Mouse (Mus musculus): ENCODE measurements around the gene Kdelc1.

The Kdelc1 gene

GRCm38 (mm10) chr1:44118239-44119054, at the start of gene Kdelc1, which contains the start of gene Bivm:
Gene Kdelc1, minus strand, starts transcription at chr1:44118808.
Gene Bivm, plus strand, starts transcription at chr1:44118957.
- peak; percentile 82 for DNase-seq (ENCODE audit: low read depth, low spot score)

GRCm38 (mm10) chr1:44167859-44168383, 49.3 kb upstream of the Kdelc1 start:
- DNase-seq (ENCODE audit: low read depth, low spot score), result no peak

GRCm38 (mm10) chr1:44162389-44162788, 43.8 kb upstream of the Kdelc1 start:
- no peak for DNase-seq (ENCODE audit: low read depth, low spot score)

- DNase-seq (ENCODE audit: low read depth, low spot score), result no peak
Measured at GRCm38 (mm10) chr1:44161818-44162217, 43.2 kb upstream of the Kdelc1 start.

DNA sequence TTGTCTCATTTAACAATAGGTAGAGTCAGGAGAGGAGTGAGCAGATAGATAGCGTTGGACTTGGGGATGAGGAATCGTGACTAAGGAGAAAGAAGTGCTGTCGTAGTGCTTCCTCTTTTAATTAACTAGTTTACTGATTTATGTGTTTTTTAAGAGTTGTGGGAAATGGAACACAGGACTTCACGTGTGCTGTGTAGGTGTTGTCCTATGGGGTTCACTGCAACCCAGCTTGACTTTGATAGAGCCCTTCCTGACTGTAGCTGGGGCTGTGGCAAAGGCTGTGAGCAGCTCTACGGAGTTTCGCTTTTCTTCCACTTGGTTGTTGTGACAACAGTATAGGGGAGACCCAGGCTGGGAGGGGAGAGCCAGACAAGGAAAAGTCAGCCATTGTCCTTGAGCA, 39.7 kb upstream of the Kdelc1 start:
- no peak for DNase-seq (ENCODE audit: low read depth, low spot score)

- DNase-seq (ENCODE audit: low read depth, low spot score), result no peak
Measured at GRCm38 (mm10) chr1:44155287-44155686, 36.7 kb upstream of the Kdelc1 start.

GRCm38 (mm10) chr1:44148706-44149105, 30.1 kb upstream of the Kdelc1 start:
- no peak for DNase-seq (ENCODE audit: low read depth, low spot score)

DNA sequence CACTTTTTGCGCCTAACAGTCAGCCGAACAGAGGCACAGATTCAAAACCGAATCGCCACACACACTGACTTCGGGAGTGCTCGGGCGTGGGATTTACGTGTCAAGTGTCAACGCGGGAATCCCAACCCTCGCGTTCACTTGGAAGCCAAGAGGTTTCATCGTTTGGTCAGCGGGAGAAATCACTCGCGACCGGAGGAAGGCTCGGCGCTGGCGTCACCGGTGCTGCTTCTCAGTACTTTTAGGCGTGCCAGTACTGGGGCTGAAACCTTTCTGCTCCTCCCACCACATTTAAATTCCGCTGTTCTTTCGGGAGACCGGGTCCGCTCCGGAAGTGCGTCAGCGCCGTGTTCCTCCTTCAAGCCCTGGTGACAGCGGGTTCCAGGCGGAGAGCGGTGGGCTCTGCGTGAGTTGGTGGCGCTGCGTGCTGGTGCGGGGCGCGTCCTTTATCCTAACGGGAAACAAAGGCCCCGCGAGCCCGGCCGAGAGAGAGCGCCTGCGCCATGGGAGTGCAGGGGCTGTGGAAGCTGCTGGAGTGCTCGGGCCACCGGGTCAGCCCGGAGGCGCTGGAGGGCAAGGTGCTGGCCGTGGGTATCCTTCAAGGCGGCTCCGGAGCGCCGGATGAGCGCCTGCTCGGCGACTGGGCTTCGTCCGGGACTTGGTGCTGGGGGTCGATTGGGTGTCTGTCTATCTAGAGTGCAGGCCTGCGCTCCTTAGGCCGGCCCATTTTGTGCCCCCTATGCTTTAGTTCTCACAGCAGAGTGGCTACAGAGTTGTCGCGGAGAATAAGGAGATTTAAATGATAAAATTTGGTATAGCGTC, 29.2 kb upstream of the Kdelc1 start, which contains the start of gene Ercc5:
Gene Ercc5 (plus strand): TSS at position 182 of the 819 bp plus-strand sequence.
- DNase-seq (ENCODE audit: low read depth, low spot score), result peak; percentile 83

DNA sequence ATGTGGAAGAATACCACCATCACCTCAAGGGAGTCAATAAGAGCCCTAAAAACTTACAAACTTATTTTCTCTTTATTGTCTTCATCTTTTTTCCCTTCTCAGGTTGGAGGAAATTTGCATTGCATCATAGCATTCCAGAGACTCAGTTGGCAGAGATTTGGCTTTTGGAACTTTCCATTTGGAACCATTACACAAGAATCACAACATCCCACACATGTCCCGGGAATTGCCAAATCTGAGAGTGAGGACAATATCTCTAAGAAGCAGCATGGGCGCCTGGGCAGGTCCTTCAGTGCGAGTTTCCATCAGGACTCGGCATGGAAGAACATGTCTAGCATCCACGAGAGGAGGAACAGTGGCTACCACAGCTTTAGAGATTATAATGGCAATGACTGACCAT, 24.1 kb upstream of the Kdelc1 start:
- DNase-seq (ENCODE audit: low read depth, low spot score), result no peak

- no peak for DNase-seq (ENCODE audit: low read depth, low spot score)
Measured at GRCm38 (mm10) chr1:44140232-44140631, 21.6 kb upstream of the Kdelc1 start.

DNA sequence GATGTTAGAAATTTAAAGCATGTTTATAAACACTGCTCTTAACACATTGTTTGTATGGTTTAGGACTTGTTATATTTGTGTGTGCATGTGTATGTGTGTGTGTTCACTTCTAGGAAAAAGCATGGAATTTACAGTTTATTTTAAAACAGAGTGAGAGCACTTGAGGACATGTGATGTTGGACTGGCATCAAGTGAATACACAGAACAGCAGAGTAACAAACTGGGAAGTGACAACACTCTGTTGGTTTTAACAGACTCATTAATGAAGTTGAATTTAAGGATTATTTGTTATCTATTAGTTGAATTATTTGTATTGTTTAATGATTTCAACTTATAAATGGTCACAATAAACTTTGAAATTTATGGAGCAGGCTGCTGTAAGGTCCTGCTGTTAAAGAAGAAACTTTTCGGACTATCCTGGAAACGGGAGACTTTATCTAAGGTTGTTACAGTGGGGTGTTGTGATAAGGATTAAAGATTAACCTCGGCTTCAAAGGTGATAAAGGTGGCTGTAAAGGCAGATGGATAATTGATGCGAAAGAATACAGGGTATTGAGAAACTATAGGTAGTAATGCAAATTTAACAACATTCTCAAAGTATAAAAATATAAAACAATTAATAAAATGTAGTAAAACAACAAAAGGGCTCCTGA, 11.4 kb upstream of the Kdelc1 start:
- no peak for DNase-seq (ENCODE audit: low read depth, low spot score)

- no peak for DNase-seq (ENCODE audit: low read depth, low spot score)
Measured at GRCm38 (mm10) chr1:44125590-44125989, 7.0 kb upstream of the Kdelc1 start.

GRCm38 (mm10) chr1:44122256-44122655, 3.6 kb upstream of the Kdelc1 start:
- no peak for DNase-seq (ENCODE audit: low read depth, low spot score)

DNA sequence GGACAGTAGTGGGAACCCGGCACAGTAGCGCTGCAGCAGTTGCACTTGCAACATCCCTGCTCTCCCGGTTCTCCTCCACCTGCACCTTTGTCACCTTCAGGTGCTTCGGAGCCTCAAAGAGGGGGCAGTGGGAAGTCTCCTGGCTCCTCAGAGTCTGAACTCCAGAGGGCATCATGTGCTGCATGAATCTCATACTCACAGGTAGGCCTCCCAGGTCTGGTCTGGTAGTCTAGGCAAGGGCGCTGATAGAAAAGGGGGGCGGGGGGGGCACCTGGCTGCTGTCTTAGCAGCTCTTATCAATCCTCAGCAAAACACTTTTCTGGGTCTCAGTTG, 1.4 kb upstream of the Kdelc1 start:
- DNase-seq (ENCODE audit: low read depth, low spot score), result no peak

DNA sequence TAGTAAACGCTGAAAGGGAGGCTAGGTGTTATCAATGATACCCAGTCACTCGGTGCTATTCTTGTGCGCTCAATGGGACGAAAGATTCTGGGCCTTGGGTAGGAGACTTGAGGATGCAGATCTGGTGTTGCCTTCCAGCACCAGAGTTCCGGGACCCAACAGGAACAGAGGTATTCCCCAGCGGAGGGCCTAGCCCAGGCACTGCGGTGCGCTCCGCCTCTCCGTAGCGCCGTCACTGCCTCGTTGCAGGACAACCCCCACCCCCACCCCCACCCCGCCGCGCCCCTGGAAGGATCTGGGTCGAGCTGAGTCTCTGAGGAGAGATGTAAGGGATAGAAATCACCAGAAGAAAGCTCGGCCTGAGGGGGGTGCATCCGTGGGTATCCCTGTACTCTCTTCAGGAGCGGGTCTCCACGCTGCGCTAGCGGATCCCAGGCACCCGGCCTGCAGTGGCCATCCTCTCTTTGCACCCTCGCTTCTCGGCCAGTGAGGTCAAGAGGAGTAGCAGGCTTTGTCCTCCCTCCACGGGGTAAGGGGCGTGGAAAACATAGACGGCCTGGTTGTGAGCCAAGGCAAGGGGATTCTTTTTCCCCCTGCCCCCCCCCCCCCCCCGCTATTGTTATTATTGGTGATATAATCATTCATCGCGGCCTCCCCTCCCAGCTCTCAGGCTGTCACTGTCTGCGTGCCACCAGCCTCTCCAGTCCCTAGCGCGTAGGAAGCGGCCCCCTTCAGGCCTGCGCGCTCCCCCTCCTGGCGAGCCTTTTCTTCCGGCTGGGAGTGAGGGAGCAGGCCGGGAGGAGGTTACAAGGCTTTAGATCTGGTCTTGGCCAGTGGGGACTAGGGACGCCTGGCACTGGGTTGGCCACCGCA, 829 bp upstream of the Kdelc1 start:
- DNase-seq (ENCODE audit: low read depth, low spot score), result peak; percentile 70

DNA sequence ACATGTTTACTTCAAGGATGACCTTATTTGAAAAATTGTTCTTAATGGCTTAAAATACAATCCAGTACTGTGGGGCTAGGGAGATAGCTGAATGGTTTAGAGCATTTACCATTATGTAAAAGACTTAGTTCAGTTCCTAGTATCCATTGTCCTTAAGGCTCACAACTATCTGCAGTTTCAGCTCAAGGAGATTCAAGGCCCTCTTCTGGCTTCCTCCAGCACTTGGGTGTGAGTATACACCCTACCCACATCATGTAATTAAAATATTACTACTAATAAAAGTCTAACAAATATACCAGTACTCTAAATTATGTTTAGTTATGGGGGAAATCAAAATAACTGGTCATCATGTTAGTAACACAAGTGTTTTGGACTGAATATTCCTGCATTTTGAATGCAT, 1.0 kb downstream of the Kdelc1 start:
- DNase-seq (ENCODE audit: low read depth, low spot score), result no peak

GRCm38 (mm10) chr1:44102939-44103338, 15.7 kb downstream of the Kdelc1 start:
- DNase-seq (ENCODE audit: low read depth, low spot score), result no peak

- peak; percentile 95 for DNase-seq (ENCODE audit: low read depth, low spot score)
Measured at GRCm38 (mm10) chr1:44102259-44102717, 16.3 kb downstream of the Kdelc1 start, which contains the start of gene Tex30. Gene Tex30, minus strand, starts transcription at chr1:44102441.

- peak; percentile 23 for DNase-seq (ENCODE audit: low read depth, low spot score)
Measured at GRCm38 (mm10) chr1:44101448-44102225, 17.0 kb downstream of the Kdelc1 start.

DNA sequence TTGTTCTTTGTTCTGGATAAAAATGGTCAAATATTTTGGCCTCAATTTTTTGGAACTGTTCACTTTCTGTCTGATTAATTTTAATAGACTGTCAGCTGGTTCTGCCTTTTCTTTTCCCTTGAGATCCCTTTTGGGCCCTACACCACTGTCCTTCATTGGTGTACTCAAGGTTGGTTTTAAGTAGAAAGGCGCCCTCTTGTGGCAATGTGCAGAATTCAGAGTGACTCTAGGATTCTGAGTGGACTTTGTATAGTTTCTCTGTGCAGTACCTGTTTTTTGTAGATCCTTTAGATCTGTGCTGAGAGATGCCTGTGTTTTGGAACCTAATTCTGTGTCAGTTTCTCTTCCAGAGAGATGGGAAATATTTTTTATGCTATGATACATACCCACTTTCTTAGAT, 54.0 kb downstream of the Kdelc1 start:
- DNase-seq (ENCODE audit: low read depth, low spot score), result peak; percentile 17

All from embryo, embryonic 11.5 days (tissue).